Mouse (Mus musculus) liver, embryonic 14.5 days (tissue): ENCODE results near the gene 4930518I15Rik.

Experiments
- CTCF ChIP-seq: IDR thresholded peaks from 2 replicates; pipeline ENCODE4 v1.5.1; 2016; ENCODE audit warnings: antibody characterized with exemption, low read depth, control low read depth
- EP300 ChIP-seq: IDR thresholded peaks from 2 replicates; pipeline ENCODE4 v1.6.1; 2016; ENCODE audit warnings: antibody characterized with exemption, low read depth

- TF ChIP-seq CTCF = no peak
- no peak for TF ChIP-seq EP300
These were observed 14.4 kb downstream of the 4930518I15Rik start for GRCm38 (mm10) chr2:156843331-156843730.
